Mouse (Mus musculus): ENCODE data around the gene Rpl24. TPM values are rescaled to one million over a fixed set of nuclear protein-coding genes. Genes with fewer than 3 reads are reported as not detected.
"Not testable (repeated sequence)": the region's sequence is repeated elsewhere in the genome, so short reads cannot be mapped to it uniquely, and the experiment has no call there.

The Rpl24 gene
- 100 to 1,000 TPM; 358 to 366 TPM for total RNA-seq (2021)

DNA sequence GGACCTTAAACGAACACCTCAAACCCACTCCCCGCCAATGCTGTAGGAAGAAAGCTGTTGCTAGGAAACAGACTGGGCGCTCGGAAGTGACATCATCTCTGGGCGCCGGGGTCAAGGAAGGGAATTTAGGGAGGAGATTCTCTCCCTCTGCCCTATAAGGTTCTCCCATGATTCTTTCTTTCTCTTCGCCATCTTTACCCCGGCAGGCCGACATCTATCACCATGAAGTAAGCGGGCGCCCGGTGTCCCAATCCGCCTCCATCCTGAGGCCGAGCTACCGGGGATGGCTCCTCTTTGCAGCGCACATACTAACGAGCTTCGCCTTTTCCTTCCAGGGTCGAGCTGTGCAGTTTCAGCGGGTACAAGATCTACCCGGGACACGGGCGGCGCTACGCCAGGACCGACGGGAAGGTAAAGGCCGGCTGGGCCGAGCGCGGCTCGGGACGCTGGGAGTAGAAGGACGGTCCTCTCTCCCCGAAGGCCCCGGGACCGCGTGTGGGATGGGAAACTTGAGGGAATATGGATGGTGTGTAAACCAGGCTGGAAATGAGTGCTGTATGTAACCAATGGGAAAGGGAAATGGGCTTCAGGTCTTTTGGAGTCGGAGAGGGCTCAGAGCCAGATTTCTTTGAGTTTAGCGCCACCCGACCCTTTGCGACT lies at the start of gene Rpl24:
Rpl24 (plus strand) TSS at position 64 of the 660 bp plus-strand sequence.
- intact Hi-C loops (cut with DNase I) = loop anchor here (1.0 to 5.0 kb wide), 2 partner anchors 34 to 63 kb away; partner anchors contain the start of genes Cep97 and Pcnp
- DNase-seq (ENCODE audit: low spot score in 2 of 2) = peak; percentile 95 to 98

DNA sequence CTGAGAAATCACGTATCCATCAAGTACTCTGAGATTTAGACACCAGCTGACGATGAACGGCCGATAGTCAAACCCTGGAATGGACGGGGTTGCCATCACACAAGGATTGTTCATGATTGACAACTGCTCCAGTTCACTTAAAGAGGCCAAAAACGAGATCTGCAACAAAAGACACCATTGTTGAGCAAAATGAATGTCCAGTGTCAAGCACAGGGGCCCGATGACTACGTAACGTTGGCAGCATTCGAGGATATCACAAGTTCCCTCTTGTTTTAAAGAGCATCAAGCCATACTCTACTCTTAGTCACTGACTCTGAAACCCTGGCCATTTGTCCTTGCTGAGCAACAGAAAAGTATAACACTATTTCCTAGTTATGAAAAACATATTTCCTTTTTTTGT lies 44.0 kb upstream of the Rpl24 start:
- intact Hi-C loops (cut with DNase I) = no loop called here
- DNase-seq (ENCODE audit: low spot score in 2 of 2) = no peak

DNA sequence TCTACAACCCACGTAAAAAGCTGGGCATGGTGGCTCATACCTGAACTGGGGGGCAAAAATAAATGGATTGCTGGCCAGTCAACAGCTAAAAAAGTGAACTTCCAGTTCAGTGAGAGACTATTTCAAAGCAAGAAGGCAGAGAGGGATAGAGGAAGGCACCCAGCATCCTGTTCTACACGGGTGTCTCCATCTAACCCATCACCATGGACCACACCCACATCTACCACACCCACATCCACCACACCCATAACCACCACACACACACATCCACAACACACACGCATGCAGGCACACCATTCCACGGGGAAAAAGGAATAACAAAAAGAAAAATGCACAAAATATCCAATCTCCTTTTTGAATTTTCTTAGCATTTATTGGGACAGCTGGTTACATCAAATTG lies 42.1 kb upstream of the Rpl24 start:
- intact Hi-C loops (cut with DNase I) = no loop called here
- DNase-seq (ENCODE audit: low spot score in 2 of 2) = no peak

DNA sequence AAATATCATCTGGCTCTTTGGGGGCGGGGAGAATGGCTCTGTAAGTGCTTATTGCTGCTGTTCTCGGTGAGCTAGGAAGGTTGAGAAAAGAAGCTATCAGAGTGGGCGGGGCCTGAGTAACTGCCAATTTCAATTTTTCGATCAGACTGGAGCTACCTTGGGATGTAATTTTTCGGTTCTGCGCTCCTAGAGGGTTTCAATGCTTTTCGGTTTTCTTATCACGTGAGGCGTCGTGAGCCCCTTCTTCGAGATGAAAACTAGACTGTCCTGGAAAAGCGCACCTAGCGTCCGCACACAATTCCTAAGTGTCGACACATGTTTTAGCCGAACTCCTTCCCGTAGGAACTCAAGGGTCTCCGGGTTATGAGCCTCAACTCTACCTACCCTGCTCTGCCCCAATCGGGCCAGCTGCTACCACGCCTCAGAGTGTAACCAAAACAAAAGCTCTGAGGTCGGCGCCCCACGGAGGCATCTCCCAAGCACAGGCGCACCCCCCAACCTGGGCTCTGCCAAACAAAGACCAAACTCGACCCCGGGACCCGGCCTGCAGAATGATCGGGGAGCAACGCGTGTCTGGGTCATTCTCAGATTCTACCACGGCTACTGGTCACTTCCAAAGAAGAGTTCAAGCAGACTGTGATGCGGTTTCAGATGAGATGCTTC lies 32.3 kb upstream of the Rpl24 start:
- intact Hi-C loops (cut with DNase I) = loop anchor here (1.0 to 5.0 kb wide), 2 partner anchors 33 to 39 kb away; partner anchors contain the start of genes Nxpe3 and Rpl24
- peak; percentile 30 to 34 for DNase-seq (ENCODE audit: low spot score in 2 of 2)

DNA sequence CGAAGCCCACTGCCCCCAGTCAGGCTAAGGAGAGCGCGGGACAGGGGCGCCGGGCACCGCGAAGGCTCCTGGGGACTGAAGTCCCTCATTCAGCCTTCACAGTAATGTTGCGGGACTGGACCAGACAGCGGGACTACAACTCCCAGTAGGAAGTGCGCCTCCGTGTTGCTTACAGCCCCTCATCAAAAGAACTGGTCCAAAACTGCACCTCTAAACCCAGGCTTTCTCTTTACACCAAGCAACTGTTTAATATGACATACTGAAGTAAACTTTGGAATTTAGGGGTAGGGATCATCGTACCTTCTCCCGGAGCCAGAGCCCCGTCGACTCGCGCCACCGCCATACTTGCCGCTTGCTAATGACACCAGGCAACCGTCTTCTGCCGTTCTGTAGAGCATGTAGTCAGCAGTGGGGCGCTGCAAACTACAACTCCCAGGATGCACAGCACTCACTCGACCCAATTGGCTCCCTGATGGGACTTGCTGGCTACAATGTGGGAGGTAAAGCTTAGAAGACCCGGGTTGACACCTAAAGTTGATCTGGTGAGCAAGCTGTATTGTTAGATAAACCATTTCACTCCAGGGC lies 31.5 kb upstream of the Rpl24 start, which contains the start of gene Cep97:
Cep97 (minus strand) TSS at position 403 of the 585 bp plus-strand sequence.
- intact Hi-C loops (cut with DNase I) = loop anchor here (1.0 to 5.0 kb wide), 2 partner anchors 33 to 39 kb away; partner anchors contain the start of genes Nxpe3 and Rpl24
- DNase-seq (ENCODE audit: low spot score in 2 of 2) = peak; percentile 95 to 98

DNA sequence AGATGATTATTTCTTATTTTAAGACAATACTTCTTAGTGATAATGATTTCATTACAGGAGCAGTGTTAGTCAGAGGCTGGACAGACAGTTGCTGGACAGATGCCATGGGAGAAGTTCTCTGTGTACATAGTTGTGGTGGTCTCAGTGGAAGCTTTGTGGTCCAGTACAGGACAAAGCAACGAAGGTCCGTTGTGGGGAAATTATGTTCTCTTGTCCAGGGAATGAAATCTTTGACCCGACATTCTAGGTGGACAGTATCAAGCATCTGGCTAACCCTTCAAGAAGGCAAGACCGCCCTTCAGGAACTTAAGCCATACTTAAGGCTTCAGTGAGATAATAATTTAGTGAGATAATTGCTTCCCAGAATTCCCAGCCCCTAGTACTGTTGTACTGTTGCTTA lies 27.3 kb upstream of the Rpl24 start:
- DNase-seq (ENCODE audit: low spot score in 2 of 2) = no peak
- intact Hi-C loops (cut with DNase I) = no loop called here

DNA sequence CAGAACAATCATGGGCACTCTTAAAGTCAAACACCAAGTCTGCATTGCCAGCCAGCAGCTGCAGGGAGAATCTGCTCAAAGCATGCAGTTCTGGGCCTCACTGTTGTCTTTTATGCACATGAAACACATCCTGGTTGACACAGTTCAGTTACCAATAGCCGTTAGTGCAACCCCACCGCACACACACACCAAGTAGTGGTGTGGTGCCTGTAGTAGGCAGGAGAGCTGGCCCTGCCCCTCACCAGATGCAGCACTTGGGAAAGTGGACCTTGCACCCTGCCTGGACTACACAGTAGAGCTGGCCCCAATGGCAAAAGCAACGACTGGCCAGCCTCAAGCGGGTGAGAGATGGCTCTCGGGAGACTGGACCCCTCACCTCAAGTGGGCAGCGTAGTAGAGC lies 26.4 kb upstream of the Rpl24 start:
- intact Hi-C loops (cut with DNase I) = no loop called here
- DNase-seq (ENCODE audit: low spot score in 2 of 2) = no peak

DNA sequence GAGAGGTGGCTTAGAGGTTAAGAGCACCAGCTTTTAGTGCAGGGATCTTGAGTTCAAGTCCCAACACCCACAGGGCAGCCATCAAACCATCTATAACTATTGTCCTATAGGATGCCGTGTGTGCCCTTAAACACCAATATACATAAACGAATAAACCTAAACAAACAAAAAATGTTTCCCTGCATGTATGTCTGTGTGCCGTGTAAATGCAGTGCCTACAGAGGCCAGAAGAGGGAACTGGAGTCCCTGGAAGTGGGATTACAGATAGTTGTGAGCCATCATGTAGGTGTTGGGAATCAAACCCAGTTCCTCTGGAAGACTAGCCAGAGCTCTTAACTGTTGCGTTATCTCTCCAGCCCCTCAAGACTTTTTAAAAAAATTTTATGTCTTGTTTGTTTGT lies 25.3 kb upstream of the Rpl24 start:
- intact Hi-C loops (cut with DNase I) = no loop called here
- no peak for DNase-seq (ENCODE audit: low spot score in 2 of 2)

DNA sequence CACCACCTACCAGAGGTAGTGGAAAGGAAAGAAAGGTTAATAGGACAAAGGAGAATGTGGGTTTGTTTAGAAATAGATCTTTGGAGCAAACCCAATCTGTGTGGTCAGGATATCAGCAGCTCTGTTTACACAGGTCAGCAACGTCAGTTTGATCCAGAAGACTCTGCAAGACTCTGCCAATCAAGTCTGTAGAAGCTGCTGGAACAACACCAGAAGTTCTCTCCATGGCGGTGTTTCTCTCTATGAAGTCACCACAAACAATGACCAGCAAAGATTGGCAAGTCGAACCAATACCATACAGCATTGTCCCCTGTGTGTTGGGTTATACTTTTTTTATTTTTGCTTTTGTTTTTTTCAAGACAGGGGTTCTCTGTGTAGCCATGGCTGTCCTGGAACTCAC lies 18.8 kb upstream of the Rpl24 start:
- DNase-seq (ENCODE audit: low spot score in 2 of 2) = no peak
- intact Hi-C loops (cut with DNase I) = no loop called here

DNA sequence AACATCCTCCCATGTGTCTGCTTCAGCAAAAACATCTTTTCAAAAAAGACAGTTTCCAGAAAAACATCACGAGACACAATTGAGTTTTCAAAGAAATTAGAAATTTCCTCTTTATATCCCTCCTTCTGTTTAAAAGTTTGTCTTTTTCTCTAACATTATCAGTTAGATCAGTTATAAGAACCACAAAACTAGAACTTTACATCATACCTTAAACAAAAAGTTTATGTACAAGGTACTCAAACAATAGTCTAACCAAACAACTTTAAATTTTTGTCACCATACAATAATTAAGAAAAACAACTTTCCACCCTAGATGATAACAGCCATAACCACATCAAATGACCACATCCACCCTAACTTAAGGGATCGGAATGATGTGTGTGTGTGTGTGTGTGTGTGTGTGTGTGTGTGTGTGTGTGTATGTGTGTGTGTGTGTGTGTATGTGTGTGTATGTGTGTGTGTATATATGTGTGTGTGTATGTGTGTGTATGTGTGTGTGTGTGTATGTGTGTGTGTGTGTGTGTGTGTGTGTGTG lies 18.1 kb upstream of the Rpl24 start:
- intact Hi-C loops (cut with DNase I); DNase-seq (ENCODE audit: low spot score in 2 of 2): not testable (repeated sequence)

DNA sequence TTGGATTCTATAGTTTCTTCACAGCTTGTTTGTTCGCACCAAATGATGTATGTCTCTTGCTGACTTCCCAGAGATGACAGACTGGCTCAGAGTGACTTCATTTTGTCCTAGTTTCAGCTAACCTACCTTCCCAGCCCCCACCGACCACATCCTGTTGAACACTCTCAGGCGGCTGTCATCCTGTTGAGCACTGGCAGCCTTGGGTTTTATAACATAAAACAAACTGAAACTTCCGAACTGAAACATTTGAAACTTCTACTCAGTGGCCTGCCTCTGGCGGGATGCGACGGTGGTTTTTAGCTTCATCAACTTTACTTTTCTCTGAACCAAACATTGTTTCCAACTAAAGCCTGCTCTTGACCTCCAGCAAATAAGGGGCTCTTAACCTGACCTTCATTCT lies 17.1 kb upstream of the Rpl24 start:
- intact Hi-C loops (cut with DNase I) = no loop called here
- DNase-seq (ENCODE audit: low spot score in 2 of 2) = no peak

DNA sequence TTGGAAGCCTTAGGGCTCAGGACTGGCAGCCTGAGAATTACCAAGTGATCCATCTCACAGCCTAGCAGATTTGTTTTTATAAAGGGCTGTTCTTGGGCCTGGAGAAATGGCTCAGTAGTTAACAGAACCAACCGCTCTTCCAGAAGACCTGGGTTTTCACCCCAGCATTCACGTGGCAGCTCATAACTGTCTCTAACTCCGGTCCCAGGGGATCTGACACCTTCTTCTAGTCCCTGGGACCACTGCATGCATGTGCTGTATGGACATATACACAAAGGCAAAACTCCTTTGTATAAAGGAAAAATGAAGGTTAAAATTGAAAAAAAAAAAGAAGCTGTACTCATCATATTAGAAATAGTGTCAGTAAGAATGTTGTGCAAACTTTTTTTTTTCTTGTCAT lies 15.6 kb upstream of the Rpl24 start:
- DNase-seq (ENCODE audit: low spot score in 2 of 2) = no peak
- intact Hi-C loops (cut with DNase I) = loop anchor here (1.0 to 5.0 kb wide), 3 partner anchors 14 to 182 kb away; no protein-coding TSS in a partner anchor

DNA sequence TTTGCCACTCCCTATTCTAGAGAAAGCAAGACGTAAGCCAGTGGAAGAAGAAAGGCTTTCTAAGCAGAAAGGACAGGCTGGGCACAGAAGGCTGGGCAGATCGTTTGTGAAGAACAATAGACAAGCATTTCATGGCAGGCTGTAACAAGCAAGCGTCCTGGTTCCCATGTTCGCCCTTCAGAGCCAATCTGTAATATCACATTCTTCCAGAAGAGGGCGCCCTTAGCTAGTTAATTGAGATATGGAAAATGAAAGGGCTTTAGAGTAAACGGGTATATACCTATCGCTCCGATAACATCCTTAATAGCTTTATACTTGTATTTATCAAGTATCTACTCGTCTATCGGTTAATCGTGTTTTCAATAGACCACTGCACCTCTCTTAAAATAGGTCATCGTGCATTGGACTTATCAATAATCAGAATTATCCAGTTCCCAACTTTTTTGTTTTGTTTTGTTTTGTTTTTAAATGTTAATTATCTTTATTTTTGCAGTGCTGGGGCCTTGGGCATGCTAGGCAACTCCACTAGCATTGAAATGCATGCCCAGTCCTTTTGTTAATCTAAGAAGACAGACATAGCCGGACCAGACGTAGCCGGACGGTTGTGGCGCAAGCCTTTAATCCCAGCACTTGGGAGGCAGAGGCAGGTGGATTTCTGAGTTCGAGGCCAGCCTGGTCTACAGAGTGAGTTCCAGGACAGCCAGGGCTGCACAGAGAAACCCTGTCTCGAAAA lies 15.0 kb upstream of the Rpl24 start:
- intact Hi-C loops (cut with DNase I) = loop anchor here (1.0 to 5.0 kb wide), 3 partner anchors 13 to 181 kb away; no protein-coding TSS in a partner anchor
- DNase-seq (ENCODE audit: low spot score in 2 of 2) = peak; percentile 78 to 81

DNA sequence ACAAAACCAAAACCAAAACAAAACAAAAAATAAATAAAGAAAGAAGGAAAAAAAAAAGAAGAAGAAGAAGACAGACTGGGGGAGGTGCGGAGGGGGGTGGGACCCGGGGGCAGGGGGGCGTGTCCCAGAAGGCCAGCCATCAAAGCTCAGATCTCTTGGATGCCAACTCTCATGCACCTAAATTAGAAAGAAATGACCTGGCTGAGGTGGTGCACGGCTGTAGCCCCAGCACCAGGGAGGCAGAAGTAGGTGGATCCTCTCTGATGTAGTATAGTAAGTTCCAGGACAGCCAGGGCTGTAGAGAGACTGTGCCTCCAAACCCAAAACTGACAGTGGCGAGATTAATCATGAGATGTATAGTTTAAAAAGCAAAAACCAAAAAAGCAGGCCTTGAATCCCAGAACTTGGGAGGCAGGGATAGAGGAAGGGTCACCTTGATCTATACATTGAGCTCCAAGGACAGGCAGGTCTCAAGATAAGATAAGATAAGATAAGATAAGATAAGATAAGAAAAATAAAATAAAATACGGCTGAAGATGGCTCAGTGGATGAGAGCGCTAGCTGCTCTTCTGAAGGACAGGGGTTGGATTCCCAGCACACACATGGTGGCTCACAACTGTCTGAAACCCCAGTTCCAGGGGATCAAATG lies 14.3 kb upstream of the Rpl24 start:
- intact Hi-C loops (cut with DNase I) = loop anchor here (2.0 to 5.0 kb wide), 2 partner anchors 113 to 180 kb away; no protein-coding TSS in a partner anchor

DNA sequence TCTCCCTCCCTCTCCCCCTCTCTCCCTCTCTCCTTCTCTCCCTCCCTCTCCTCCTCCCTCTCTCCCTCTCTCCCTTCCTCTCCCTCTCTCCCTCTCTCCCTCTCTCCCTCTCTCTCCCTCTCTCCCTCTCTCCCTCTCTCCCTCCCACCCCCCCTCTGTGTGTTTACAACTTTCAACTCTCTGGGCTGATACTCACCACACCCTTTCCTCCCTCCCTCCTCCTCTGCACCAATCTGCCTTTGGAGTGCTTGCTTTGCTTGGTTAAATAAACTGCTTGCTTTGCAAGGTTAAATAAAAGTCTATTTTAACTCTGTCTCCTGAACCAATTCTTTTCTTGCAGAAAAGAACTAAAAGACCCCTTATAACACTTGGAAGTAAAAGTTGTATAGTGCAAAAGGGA lies 13.3 kb upstream of the Rpl24 start:
- intact Hi-C loops (cut with DNase I) = loop anchor here (5.0 kb wide), 1 partner anchor 180 kb away; no protein-coding TSS in a partner anchor
- DNase-seq (ENCODE audit: low spot score in 2 of 2) = no peak

More for the DNA sequence above, 14.3 kb upstream of the Rpl24 start:
- DNase-seq (ENCODE audit: low spot score in 2 of 2) = no peak

DNA sequence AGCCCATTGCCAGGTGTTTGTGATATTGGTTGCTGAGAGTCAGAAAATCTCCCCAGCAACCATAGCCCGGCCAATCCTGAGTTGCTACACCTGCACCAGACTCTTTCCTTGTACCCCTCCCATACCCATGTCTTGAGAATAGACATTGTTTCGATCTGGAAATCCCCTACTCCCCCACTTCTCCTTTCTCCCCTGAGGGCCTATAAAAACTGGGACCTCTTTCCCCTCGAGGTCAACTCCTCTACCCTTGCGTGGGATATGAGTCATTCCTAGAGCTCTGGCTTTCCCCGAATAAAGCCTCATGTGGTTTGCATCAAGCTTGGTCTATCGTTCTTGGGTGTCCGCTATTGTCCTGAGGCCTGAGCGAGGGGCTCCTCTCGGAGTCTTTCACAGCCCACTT lies 11.9 kb upstream of the Rpl24 start:
- intact Hi-C loops (cut with DNase I) = loop anchor here (5.0 kb wide), 1 partner anchor 178 kb away; no protein-coding TSS in a partner anchor
- DNase-seq (ENCODE audit: low spot score in 2 of 2) = not testable (repeated sequence)

DNA sequence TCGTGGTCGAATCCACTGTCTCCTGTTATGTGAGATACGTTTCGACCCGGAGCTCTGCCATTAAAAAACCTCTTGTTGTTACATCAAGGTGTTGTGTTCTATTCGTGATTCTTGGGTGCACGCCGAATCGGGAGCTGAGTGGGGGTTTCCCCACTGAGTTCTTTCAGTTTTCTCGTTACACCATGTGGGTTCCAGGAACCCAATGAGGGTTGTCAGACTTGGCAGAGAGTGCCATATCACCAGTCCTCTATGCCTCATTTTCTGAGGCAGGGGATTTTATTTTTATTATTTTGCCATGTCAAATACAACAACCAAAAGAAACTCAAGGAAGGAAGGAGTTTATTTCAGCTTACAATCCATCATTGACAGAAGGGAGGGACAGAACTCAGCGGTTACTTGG lies 3.0 kb upstream of the Rpl24 start:
- DNase-seq (ENCODE audit: low spot score in 2 of 2); intact Hi-C loops (cut with DNase I): not testable (repeated sequence)

DNA sequence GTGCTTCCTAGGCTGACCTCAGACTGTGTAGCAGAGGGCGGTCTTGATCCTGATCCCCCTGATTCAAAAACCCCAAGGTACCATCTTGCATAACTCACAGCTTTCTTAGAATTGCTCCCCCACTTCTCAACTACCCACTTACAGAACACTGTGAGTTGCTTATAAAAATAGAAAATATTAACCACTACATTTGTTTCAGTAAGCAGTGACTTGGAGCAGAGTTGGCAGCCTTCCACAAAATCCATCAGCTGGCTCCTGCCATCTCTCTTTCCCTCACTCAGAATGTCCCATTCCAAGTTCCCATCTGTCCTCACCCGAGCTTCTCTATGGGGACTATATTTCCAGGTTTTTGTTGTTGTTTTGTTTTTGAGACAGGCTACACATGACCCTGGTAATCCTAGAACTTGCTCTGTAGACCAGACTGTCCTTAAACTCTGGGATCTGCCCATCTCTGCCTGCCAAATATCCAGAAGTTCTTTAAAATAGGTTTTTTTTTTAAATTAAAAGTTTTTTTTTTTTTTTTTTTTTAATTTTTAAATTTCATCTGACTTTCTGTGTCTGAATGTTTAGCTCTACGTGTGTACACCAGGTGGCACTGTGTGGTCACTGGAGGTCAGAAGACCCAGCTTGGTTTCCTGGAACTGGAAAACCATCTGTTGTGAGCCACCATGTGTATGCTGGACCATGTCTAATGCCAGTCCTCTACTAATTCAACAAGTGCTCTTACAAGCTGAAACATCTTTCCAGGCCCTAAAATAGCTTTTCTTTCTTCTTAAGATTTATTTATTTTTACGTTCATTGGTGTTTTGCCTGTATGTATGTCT lies 1.7 kb upstream of the Rpl24 start:
- DNase-seq (ENCODE audit: low spot score in 2 of 2) = peak; percentile 52 to 62
- intact Hi-C loops (cut with DNase I) = loop anchor here (1.0 kb wide), 1 partner anchor 14 kb away; no protein-coding TSS in a partner anchor
